Mouse (Mus musculus) right cerebral cortex, postnatal 36 days (tissue): ENCODE measurements around the gene Kif19a.

ENCODE experiments used
- DNase-seq, 2 experiments: peaks; one replicate each; pipeline ENCODE4 v3.0.0; 2022; ENCODE audit warnings: low spot score in 2 of 2, mixed read lengths in 1 of 2

The Kif19a gene

GRCm38 (mm10) chr11:114764820-114765818 lies at the start of gene Kif19a:
Kif19a (plus strand) TSS chr11:114765388.
- no peak for DNase-seq

- no peak for DNase-seq
Measured at GRCm38 (mm10) chr11:114715531-114715930, 49.7 kb upstream of the Kif19a start.

- no peak for DNase-seq
Measured at GRCm38 (mm10) chr11:114720535-114720934, 44.7 kb upstream of the Kif19a start.

- no peak for DNase-seq
Measured at GRCm38 (mm10) chr11:114722438-114722837, 42.8 kb upstream of the Kif19a start.

- DNase-seq = no peak
Measured at GRCm38 (mm10) chr11:114723030-114723429, 42.2 kb upstream of the Kif19a start.

GRCm38 (mm10) chr11:114724787-114725590 lies 40.2 kb upstream of the Kif19a start:
- peak; percentile 41 to 44 for DNase-seq

GRCm38 (mm10) chr11:114726965-114727825 lies 38.0 kb upstream of the Kif19a start, which contains the start of gene Dnaic2:
Dnaic2 (plus strand) TSS chr11:114727408.
- peak; percentile 49 to 61 for DNase-seq

GRCm38 (mm10) chr11:114727826-114728186 lies 37.4 kb upstream of the Kif19a start:
- no peak for DNase-seq

GRCm38 (mm10) chr11:114728333-114728732 lies 36.9 kb upstream of the Kif19a start:
- DNase-seq = no peak

- DNase-seq = no peak
Measured at GRCm38 (mm10) chr11:114729832-114730363, 35.3 kb upstream of the Kif19a start.

- no peak for DNase-seq
Measured at GRCm38 (mm10) chr11:114731711-114732110, 33.5 kb upstream of the Kif19a start.

- DNase-seq = no peak
Measured at GRCm38 (mm10) chr11:114732890-114733289, 32.3 kb upstream of the Kif19a start.

- no peak for DNase-seq
Measured at GRCm38 (mm10) chr11:114736111-114736510, 29.1 kb upstream of the Kif19a start.

- DNase-seq = no peak
Measured at GRCm38 (mm10) chr11:114736913-114737624, 28.1 kb upstream of the Kif19a start.

GRCm38 (mm10) chr11:114740598-114740997 lies 24.6 kb upstream of the Kif19a start:
- DNase-seq = no peak

GRCm38 (mm10) chr11:114741451-114741850 lies 23.7 kb upstream of the Kif19a start:
- no peak for DNase-seq

- peak; percentile 73 to 78 for DNase-seq
Measured at GRCm38 (mm10) chr11:114745134-114745533, 20.1 kb upstream of the Kif19a start.

- DNase-seq = no peak
Measured at GRCm38 (mm10) chr11:114747564-114748138, 17.5 kb upstream of the Kif19a start.

GRCm38 (mm10) chr11:114769911-114770310 lies 4.7 kb downstream of the Kif19a start:
- no peak for DNase-seq

GRCm38 (mm10) chr11:114771896-114772295 lies 6.7 kb downstream of the Kif19a start:
- DNase-seq = no peak
